Mouse (Mus musculus) forebrain, embryonic 11.5 days (tissue): Measurements from ENCODE around the gene Srarp. TPM values are rescaled to one million over a fixed set of nuclear protein-coding genes. Genes with fewer than 3 reads are reported as not detected.

Experiments
- ATAC-seq: fragments of 200-750 bp; cut with Nextera tagmentation; replicated peaks from 2 replicates; pipeline ENCODE4 v1.8.0; 2017; ENCODE audit warnings: moderate TSS enrichment; ENCODE audit not compliant: low FRiP score
- DNase-seq: peaks from one replicate; pipeline ENCODE4 v3.0.0-alpha.2; 2017; ENCODE audit warnings: low spot score
- H3K27ac ChIP-seq: fragments of 300-500 bp; sonication (generic); 2 replicates; pipeline ENCODE4 v1.5.1; 2014; ENCODE audit warnings: low read depth, low read length
- H3K27me3 ChIP-seq: fragments of 300-500 bp; sonication (generic); 2 replicates; pipeline ENCODE4 v1.6.1; 2014; ENCODE audit warnings: mild to moderate bottlenecking, low read length, mixed read lengths; ENCODE audit not compliant: control insufficient read depth, insufficient read depth
- H3K36me3 ChIP-seq: fragments of 300-500 bp; sonication (generic); 2 replicates; pipeline ENCODE4 v1.6.1; 2014; ENCODE audit warnings: mild to moderate bottlenecking, low read length, moderate library complexity, mixed read lengths; ENCODE audit not compliant: control insufficient read depth, insufficient read depth
- H3K4me1 ChIP-seq: fragments of 300-500 bp; sonication (generic); replicated peaks from 2 replicates; pipeline ENCODE4 v1.6.1; 2014; ENCODE audit warnings: low read length, mixed read lengths; ENCODE audit not compliant: control insufficient read depth, insufficient read depth
- H3K4me2 ChIP-seq: fragments of 300-500 bp; sonication (generic); 2 replicates; pipeline ENCODE4 v1.6.1; 2014; ENCODE audit warnings: low read depth, mild to moderate bottlenecking, low read length, moderate library complexity, mixed read lengths; ENCODE audit not compliant: severe bottlenecking
- H3K4me3 ChIP-seq: fragments of 300-500 bp; sonication (generic); 2 replicates; pipeline ENCODE4 v1.5.1; 2014; ENCODE audit warnings: low read depth, low read length
- H3K9ac ChIP-seq: fragments of 300-500 bp; sonication (generic); 2 replicates; pipeline ENCODE4 v1.6.1; 2014; ENCODE audit warnings: low read length
- H3K9me3 ChIP-seq: fragments of 300-500 bp; sonication (generic); 2 replicates; pipeline ENCODE4 v1.6.1; 2016; ENCODE audit warnings: low read length, mixed read lengths; ENCODE audit not compliant: control insufficient read depth
- WGBS: fragments of 180-500 bp; shearing (Covaris S2); extraction: QIAGEN DNeasy Blood & Tissue Kit; methylation state at CpG from one replicate; pipeline ENCODE4 v1.1.7; 2014; 5-methylcytosine and 5-hydroxymethylcytosine counted together
- polyA plus RNA-seq: library from polyadenylated mRNA; unstranded; fragments of >200 nt; fragmentation: Nextera tagmentation; extraction: Ambion mirVana; gene quantifications from 2 replicates; pipeline ENCODE4 v1.2.1, GENCODE M21; 2014

The Srarp gene
- polyA plus RNA-seq, 1 experiment from 2014 or later: not detected

GRCm38 (mm10) chr4:141385275-141385674 lies 50.6 kb downstream of the Srarp start:
- Histone ChIP-seq H3K9me3 (no peaks in the 10 kb centered on the region), H3K27me3 (peaks cover 36% of the 10 kb centered on the region), H3K36me3 (no peaks in the 10 kb centered on the region), H3K27ac (no peak overlapping the region), H3K4me1 (peaks cover 6% of the 10 kb centered on the region; the same call in 1 of the 2 replicates), H3K4me2 (no peak overlapping the region), H3K9ac (no peak overlapping the region), H3K4me3 (no peak overlapping the region)
- peak; percentile 79 for DNase-seq
- 1% methylated on average over 7 of the region's 7 CpGs for WGBS
- peak; percentile 49; the same call in 1 of the 2 replicates for ATAC-seq

Other genes with a start within 250 kb of the Srarp start
- gene Rsg1, start 222.1 kb downstream of the Srarp start, polyA plus RNA-seq: 5.8 and 7.8 TPM in 2 replicates
- 1.5 and 1.6 TPM in 2 replicates for gene Arhgef19, start 196.6 kb downstream of the Srarp start, polyA plus RNA-seq
- 1.3 and 2.3 TPM in 2 replicates for gene Epha2, start 134.9 kb downstream of the Srarp start, polyA plus RNA-seq
- 0.35 and 1.2 TPM in 2 replicates for gene Fam131c, start 67.9 kb downstream of the Srarp start, polyA plus RNA-seq
- gene Clcnka, start 37.4 kb downstream of the Srarp start, polyA plus RNA-seq: 0.17 TPM in 1 of 2 replicates, not detected in the other
- not detected in 2 replicates for gene Clcnkb, start 20.1 kb downstream of the Srarp start, polyA plus RNA-seq
- not detected in 2 replicates for gene Hspb7, start 15.3 kb downstream of the Srarp start, polyA plus RNA-seq
- 50.8 and 55.7 TPM in 2 replicates for gene Zbtb17, start 8.5 kb upstream of the Srarp start, polyA plus RNA-seq
- 17.1 and 19.2 TPM in 2 replicates for gene Spen, start 102.5 kb upstream of the Srarp start, polyA plus RNA-seq
- 21.4 and 24.8 TPM in 2 replicates for gene Fblim1, start 170.0 kb upstream of the Srarp start, polyA plus RNA-seq
- 0.28 TPM in 1 of 2 replicates, not detected in the other for gene Tmem82, start 182.5 kb upstream of the Srarp start, polyA plus RNA-seq
- gene Slc25a34, start 187.7 kb upstream of the Srarp start, polyA plus RNA-seq: 0.13 TPM in 1 of 2 replicates, not detected in the other
- 4.2 and 4.6 TPM in 2 replicates for gene Plekhm2, start 228.8 kb upstream of the Srarp start, polyA plus RNA-seq
- gene Rsc1a1, start 249.5 kb upstream of the Srarp start, polyA plus RNA-seq: 2.4 TPM in 1 of 2 replicates, not detected in the other